Mouse (Mus musculus) yolk sac, embryonic 10.5 days (tissue): Measurements from ENCODE around the gene D230025D16Rik.
"Not testable (repeated sequence)": the region's sequence is repeated elsewhere in the genome, so short reads cannot be mapped to it uniquely, and the experiment has no call there.

Source experiments
- DNase-seq: peaks from one replicate; pipeline ENCODE4 v3.0.0-alpha.2; 2017; ENCODE audit warnings: low spot score

The D230025D16Rik gene

GRCm38 (mm10) chr8:105268342-105269074 is 43.6 kb downstream of the D230025D16Rik start:
- peak; percentile 74 for DNase-seq

DNA sequence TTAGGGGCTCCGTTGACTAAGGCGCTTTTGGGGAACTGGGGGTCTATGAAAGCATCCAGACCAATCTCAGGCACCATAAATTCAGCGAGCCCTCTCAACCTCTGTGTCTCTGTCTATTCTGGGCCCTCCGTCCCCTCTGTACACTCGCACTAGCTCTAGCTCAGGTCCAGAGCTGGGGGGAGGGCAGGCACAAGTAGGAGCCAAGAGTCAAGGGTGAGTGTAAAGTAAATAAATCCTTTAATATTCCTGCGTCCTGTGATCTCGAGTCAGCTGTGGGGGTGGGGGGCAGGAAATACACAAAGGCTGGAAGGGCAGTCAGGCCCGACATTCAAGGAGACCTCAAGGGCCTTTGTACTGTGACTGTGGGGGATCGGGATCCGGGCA is 44.1 kb downstream of the D230025D16Rik start:
- peak; percentile 67 for DNase-seq

DNA sequence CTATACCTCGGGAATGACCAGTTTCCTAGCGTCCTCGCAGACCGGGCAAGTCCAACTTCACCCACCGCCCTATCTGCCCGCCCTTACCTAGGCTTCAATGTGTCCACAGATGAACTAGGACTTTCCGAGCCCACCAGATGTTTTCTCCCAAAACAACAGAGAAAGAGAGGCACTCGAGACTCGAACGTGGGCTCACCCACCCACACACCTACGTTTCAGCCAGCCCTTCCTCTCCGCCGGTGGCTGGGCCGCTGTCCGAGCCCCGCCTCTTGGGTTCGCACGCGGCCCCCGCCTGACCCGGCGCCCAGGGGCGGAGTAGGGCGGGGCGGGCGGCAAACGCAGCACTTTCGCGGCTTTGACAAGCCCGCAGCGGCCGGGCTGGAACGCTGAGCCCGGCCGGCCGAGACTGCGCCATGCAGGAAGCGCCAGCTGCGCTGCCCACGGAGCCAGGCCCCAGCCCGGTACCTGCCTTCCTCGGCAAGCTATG is 44.6 kb downstream of the D230025D16Rik start, which contains the start of gene Hsf4:
Gene Hsf4 (plus strand): TSS at position 341 of the 487 bp plus-strand sequence.
- peak; percentile 76 for DNase-seq

GRCm38 (mm10) chr8:105270101-105270915 is 45.4 kb downstream of the D230025D16Rik start:
- DNase-seq, result no peak

DNA sequence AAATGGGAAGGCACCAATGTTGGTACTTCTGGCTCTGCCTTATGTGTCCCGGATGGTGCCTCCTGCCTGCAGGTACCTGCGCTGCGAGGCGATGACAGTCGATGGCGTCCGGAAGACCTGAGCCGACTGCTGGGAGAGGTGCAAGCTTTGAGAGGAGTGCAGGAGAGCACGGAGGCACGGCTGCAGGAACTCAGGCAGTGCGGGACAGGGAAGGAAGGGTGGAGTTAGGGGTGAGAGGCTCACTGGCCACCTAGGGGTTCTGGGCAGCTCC is 45.9 kb downstream of the D230025D16Rik start:
- DNase-seq, result no peak

DNA sequence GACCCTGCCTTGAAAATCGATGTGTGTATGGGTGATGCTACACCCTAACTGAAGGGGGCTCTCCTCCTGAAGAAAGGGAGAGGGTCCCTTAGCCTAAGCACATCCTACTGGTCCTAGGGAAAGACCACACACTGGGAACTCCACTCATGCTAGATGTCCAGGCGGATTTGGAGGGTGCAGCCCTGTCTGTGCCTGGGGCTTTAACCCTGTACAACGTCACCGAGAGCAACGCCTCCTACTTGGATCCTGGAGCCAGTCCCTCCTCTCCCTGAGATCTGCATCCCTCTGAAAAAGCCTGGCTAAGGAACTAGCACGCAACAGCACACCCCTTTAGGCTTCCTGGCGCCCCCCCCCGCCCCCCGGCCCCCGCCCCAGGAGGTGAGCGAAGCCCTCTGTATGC is 50.4 kb downstream of the D230025D16Rik start:
- DNase-seq, result no peak

GRCm38 (mm10) chr8:105275840-105276239 is 50.9 kb downstream of the D230025D16Rik start, which contains the start of gene Nol3:
Gene Nol3 (plus strand): TSS chr8:105276140.
- DNase-seq, result no peak

DNA sequence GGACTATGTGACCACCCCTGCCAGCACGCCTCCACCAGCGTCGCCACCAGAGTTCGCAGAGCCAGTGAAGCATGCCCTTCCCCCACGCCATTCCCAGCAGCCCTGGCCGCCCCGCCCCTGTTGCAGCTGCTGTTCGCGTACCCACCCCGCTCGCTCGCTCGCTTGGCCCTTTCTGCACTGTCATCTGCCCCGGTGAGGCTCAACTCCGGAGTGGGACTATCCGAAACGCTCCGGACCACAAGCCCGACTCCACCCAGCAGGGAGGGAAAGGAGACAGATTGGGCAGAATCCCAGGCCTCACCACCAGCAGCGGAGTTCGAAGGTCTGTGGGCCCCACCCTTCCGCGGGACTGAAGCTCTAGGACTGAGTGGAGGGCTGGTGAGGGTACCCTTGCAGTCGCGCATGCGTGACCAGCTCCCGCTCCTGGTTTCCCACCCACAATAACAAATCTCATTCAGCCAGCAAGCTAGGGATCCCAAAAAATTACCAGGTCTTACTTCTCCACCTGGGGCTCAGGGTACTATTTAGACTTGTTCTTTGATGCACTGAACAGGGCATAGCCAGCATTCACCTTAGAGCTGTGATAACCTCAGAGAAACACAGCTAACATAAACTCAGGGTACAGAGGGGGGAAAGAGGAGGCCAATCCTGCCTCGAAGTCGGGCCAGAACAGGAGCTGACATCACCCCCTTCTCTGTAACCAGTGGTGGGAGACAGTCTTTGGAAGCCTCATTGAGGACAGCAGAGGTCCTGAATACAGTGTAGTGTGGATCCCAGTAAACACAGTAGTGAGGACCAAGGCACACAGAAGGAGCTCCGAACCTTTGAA is 51.6 kb downstream of the D230025D16Rik start:
- peak; percentile 64 for DNase-seq

- no peak for DNase-seq
Observed at GRCm38 (mm10) chr8:105278911-105279334, 54.0 kb downstream of the D230025D16Rik start.

DNA sequence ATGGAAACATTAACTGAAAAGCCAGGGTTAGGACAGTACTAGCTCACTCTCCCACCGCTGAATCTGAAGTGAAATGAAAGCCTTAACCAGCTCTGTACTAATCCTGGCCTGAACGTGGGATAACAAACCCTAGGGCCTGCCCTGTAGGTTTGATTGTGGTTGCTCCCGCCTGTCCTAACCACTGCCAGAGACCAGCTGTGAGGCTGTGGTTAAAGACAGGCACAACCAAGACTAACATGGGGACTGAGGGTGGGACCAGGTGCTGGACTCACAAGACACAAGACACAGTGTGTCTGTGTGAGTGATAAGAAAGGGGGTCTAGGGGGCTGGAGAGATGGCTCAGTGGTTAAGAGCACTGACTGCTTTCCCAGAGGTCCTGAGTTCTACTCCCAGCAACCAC is 55.6 kb downstream of the D230025D16Rik start:
- DNase-seq, result no peak

DNA sequence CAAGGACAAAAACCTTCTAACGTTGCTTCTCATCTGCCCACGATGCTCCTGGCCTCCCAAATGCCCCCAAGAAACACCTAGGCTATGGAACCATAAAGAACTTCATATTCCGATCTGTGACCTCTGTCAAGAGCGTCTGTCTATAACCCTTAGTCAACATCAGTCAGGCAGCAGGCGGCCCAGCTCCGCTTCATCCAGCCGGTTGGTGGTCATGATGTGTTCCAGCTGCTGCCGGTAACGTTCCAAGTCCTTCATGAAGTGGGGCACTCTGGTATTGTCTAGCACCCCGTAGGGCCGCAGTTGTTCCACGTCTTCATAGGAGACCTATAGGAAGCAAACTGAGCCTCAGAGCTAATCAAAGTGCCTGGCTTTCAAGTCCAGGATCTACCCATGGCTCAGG is 56.9 kb downstream of the D230025D16Rik start:
- no peak for DNase-seq

- DNase-seq, result no peak
Observed at GRCm38 (mm10) chr8:105282239-105282638, 57.3 kb downstream of the D230025D16Rik start.

DNA sequence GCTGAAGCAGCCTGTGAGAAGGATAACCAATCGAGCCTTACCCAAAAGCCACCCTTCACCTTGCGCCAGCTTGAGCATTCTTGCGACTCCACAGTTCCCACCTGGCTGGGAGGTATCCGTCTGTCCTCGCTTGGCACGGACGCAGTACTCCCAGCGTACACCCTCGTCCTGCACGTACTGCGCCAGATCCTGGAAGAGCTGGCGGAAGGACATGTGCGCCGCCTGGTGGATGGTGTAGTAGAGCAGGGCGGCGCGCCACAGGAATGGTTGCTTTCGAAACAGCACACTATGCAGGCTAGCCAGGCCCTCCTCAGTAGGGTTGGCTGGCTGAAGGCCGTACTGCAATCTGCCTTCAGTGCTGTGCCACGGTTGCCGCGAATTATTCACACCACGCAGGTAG is 58.1 kb downstream of the D230025D16Rik start:
- DNase-seq, result peak; percentile 41

- DNase-seq, result no peak
Observed at GRCm38 (mm10) chr8:105285514-105285913, 60.6 kb downstream of the D230025D16Rik start.

DNA sequence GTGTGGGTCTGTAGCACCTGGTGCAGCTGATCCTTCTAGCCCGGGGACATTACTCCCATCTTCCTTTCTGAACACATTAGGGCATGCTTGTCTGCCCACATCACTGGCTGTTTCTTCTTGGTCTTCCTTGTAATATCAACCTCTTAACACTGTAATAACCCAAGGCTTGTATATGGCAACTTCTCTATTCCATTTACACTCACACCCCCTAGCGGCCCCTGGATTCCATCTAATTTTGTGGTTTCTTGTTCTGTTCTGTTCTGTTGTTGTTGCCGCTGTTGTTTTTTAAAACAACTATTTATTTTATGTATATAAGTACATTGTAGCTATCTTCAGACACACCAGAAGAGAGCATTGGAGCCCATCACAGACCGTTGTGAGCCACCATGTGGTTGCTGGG is 62.0 kb downstream of the D230025D16Rik start:
- DNase-seq, result no peak

DNA sequence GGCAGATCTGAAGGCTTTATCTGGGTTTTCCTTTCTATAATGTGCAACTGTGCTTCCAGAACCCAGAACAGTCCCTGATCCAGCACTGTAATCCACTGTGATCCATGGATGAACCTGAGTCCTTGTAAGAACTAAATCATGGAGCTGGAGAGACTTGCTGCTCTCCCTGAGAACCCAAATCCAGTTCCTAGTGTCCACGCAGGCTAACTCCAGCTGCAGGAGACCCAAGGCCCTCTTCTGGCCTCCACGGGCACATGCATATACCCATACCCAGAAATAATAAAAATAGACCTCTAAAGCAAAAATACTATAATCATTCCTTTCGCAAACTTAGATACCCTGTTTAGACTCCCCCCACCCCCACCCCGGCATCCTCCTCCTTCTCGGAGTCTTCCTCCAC is 63.3 kb downstream of the D230025D16Rik start:
- DNase-seq, result no peak

- DNase-seq, result peak; percentile 91
Observed at GRCm38 (mm10) chr8:105288958-105289732, 64.2 kb downstream of the D230025D16Rik start.

DNA sequence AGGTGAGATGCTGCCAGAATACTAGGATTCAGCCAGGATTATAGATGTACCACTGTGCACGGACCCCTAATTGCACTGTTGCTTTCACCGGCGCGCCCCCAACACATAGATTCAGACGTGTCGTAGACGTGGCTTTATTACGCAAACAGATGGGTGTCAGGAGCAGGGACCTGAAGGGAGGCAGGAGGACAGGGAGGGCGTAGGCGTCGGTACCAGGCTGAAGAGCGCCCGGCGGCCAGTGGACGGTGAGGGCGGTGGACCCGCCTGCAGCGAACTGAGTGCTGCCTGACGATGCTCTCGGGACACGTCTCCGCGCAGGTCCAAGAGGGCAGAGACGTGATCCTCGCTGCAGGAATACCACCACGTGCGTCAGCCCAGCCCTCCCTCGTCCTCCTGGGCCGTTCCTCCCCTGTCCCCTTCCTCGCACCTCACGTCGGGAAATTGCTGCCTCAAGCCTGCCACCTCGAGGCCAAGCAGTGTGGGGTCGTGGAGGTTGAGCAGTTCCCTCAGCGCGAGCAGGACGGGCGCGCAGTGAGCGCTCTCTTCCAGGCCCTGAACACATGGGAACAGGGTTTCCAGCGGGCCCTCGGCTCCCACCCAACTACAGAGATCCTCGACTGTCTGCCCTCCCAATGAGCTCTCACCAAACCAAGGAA is 65.0 kb downstream of the D230025D16Rik start, which contains the start of gene 4931428F04Rik:
Gene 4931428F04Rik (minus strand): TSS at position 60 of the 656 bp plus-strand sequence.
- peak; percentile 45 for DNase-seq

GRCm38 (mm10) chr8:105290554-105291314 is 65.8 kb downstream of the D230025D16Rik start:
- DNase-seq, result peak; percentile 78

DNA sequence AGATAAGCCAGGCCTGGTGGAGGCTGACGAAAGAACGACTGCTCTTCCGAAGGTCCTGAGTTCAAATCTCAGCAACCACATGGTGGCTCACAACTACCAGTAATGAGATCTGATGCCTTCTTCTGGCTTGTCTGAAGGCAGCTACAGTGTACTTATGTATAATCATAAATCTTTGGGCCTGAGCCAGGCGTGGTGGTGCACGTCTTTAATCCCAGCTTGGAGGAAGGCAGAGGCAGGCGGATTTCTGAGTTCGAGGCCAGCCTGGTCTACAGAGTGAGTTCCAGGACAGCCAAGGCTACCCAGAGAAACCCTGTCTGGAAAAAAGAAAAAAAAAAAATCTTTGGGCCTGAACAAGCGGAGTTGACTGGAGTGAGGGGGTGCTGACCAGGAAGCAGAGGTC is 66.4 kb downstream of the D230025D16Rik start:
- DNase-seq, result not testable (repeated sequence)
